Mouse (Mus musculus) inflammation-experienced regulatory T-cells, adult 6 months (primary cell): Measurements from ENCODE around the gene Olfr370. TPM values are rescaled to one million over a fixed set of nuclear protein-coding genes. Genes with fewer than 3 reads are reported as not detected.

Source experiments
- ATAC-seq: one replicate; pipeline ENCODE4 v1.8.0; 2017
- polyA plus RNA-seq, 3 experiments: library from polyadenylated mRNA; unstranded; fragments of 100-300 nt; shearing (Covaris generic); gene quantifications; one replicate each; pipeline ENCODE4 v1.2.1; 2017

Gene Olfr370
- polyA plus RNA-seq, 3 experiments from 2014 or later: not detected

- ATAC-seq: no peak
Measured at GRCm38 (mm10) chr8:83575561-83576515, 40.3 kb downstream of the Olfr370 start.

- ATAC-seq: no peak
Measured at GRCm38 (mm10) chr8:83576516-83576895, 40.9 kb downstream of the Olfr370 start.

GRCm38 (mm10) chr8:83576921-83577320 is 41.3 kb downstream of the Olfr370 start:
- ATAC-seq: no peak

- no peak for ATAC-seq
Measured at GRCm38 (mm10) chr8:83577384-83577791, 41.8 kb downstream of the Olfr370 start.

- ATAC-seq: no peak
Measured at GRCm38 (mm10) chr8:83578131-83579055, 42.8 kb downstream of the Olfr370 start.

- ATAC-seq: no peak
Measured at GRCm38 (mm10) chr8:83579676-83580075, 44.1 kb downstream of the Olfr370 start.

GRCm38 (mm10) chr8:83580826-83581225 is 45.2 kb downstream of the Olfr370 start:
- ATAC-seq: no peak

GRCm38 (mm10) chr8:83582226-83582625 is 46.6 kb downstream of the Olfr370 start:
- no peak for ATAC-seq

GRCm38 (mm10) chr8:83583236-83583635 is 47.7 kb downstream of the Olfr370 start:
- no peak for ATAC-seq

GRCm38 (mm10) chr8:83584771-83585170 is 49.2 kb downstream of the Olfr370 start:
- ATAC-seq: no peak

- ATAC-seq: no peak
Measured at GRCm38 (mm10) chr8:83585333-83585732, 49.8 kb downstream of the Olfr370 start.

- no peak for ATAC-seq
Measured at GRCm38 (mm10) chr8:83587644-83588043, 52.1 kb downstream of the Olfr370 start.

- ATAC-seq: no peak
Measured at GRCm38 (mm10) chr8:83588886-83589285, 53.3 kb downstream of the Olfr370 start.

- ATAC-seq: no peak
Measured at GRCm38 (mm10) chr8:83590488-83591023, 55.0 kb downstream of the Olfr370 start.

- ATAC-seq: no peak
Measured at GRCm38 (mm10) chr8:83592682-83593081, 57.1 kb downstream of the Olfr370 start.

- ATAC-seq: peak; percentile 5
Measured at GRCm38 (mm10) chr8:83593325-83594166, 58.0 kb downstream of the Olfr370 start.

- peak; percentile 93 for ATAC-seq
Measured at GRCm38 (mm10) chr8:83594167-83595049, 58.8 kb downstream of the Olfr370 start.
